ENCODE assay signal across 8 mouse cellular contexts in the genomic region with DNA sequence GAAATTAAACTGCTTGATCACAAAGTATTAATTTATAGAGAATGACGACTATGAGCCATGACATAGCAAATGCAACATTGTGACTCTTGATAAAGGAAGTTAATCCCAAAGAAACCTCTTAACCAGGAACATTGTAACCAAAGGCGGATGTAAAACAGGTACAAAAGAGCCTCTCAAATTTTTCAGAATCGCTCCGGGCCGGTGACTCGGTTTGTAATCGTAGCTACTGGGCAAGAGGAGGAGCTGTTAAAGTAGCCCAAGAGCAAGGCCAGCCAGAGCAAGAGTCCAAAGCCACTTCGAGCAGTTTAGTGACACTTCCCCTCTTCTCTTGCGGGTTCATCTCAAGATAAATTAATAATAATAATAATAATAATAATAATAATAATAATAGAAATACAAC. TPM values are rescaled to one million over a fixed set of nuclear protein-coding genes. Genes with fewer than 3 reads are reported as not detected.
DNase-seq lines count a peak whose midpoint lies in the region; ATAC-seq and TF ChIP-seq lines count a peak whose summit lies in the region.

No protein-coding gene starts in this region.

- 9% methylated on average over 9 of the region's 9 CpGs for WGBS in lung, embryonic 14.5 days
- 11% methylated on average over 9 of the region's 9 CpGs for WGBS in stomach, postnatal 0 days

- ATAC-seq in lung, embryonic 14.5 days (ENCODE audit: insufficient read depth), result no peak
- no peak for ATAC-seq in stomach, postnatal 0 days (ENCODE audit: low FRiP score, low TSS enrichment)

- peak overlapping the region; percentile 69 for H3K27ac ChIP-seq in lung, embryonic 14.5 days (ENCODE audit: low read depth)
- H3K27ac ChIP-seq in stomach, postnatal 0 days (replicated peaks), result peak overlapping the region; percentile 98; the same call in 1 of the 2 replicates

- no peaks in the 10 kb centered on the region for H3K27me3 ChIP-seq in lung, embryonic 14.5 days (ENCODE audit: insufficient read depth, low read length)
- no peaks in the 10 kb centered on the region for H3K27me3 ChIP-seq in stomach, postnatal 0 days (ENCODE audit: control insufficient read depth, insufficient read depth, low read length)

- H3K4me1 ChIP-seq in lung, embryonic 14.5 days (ENCODE audit: insufficient read depth), result peaks cover 7% of the 10 kb centered on the region; the same call in 1 of the 2 replicates
- H3K4me1 ChIP-seq in stomach, postnatal 0 days (replicated peaks; ENCODE audit: control insufficient read depth, insufficient read depth), result peaks cover 3% of the 10 kb centered on the region; the same call in 1 of the 2 replicates

- H3K9me3 ChIP-seq in lung, embryonic 14.5 days (ENCODE audit: low read depth, low read length), result no peaks in the 10 kb centered on the region
- H3K9me3 ChIP-seq in stomach, postnatal 0 days (ENCODE audit: control insufficient read depth, low read length), result no peaks in the 10 kb centered on the region

- peak overlapping the region; percentile 80 for H3K4me2 ChIP-seq in lung, embryonic 14.5 days
- peak overlapping the region; percentile 72 for H3K4me2 ChIP-seq in stomach, postnatal 0 days (replicated peaks; ENCODE audit: low read depth)

- no peak for TF ChIP-seq CTCF in lung, embryonic 14.5 days (IDR thresholded peaks at IDR 0.05; ENCODE audit: low read depth)
- TF ChIP-seq CTCF in stomach, postnatal 0 days (IDR thresholded peaks at IDR 0.05; ENCODE audit: low read depth), result no peak

- H3K36me3 ChIP-seq in lung, embryonic 14.5 days (ENCODE audit: insufficient read depth), result no peaks in the 10 kb centered on the region
- no peaks in the 10 kb centered on the region for H3K36me3 ChIP-seq in stomach, postnatal 0 days (ENCODE audit: control insufficient read depth, insufficient read depth, low read length)

- H3K4me3 ChIP-seq in lung, embryonic 14.5 days (ENCODE audit: low read depth, low read length), result peak overlapping the region; percentile 94
- peak overlapping the region; percentile 92 for H3K4me3 ChIP-seq in stomach, postnatal 0 days (ENCODE audit: low read depth, low read length)

- peak; percentile 8 to 20 for DNase-seq in lung, adult 18-20 months
- no peak for DNase-seq in lung, postnatal 14 days
- peak; percentile 53 for DNase-seq in embryo, embryonic 10.5 days (ENCODE audit: low spot score)
- DNase-seq in hindlimb bud, embryonic 11.5 days (ENCODE audit: extremely low spot score, low read depth, low spot score), result peak; percentile 16
- DNase-seq in lung, embryonic 14.5 days, result peak; percentile 27
- peak; percentile 20 for DNase-seq in stomach, postnatal 0 days (ENCODE audit: low spot score)
- DNase-seq in right cerebral cortex, postnatal 4 days, result no peak
- no peak for DNase-seq in layer of hippocampus, adult 11-12 months (ENCODE audit: low spot score)

- peak overlapping the region; percentile 54 for H3K9ac ChIP-seq in lung, embryonic 14.5 days
- H3K9ac ChIP-seq in stomach, postnatal 0 days (ENCODE audit: low read length), result peak overlapping the region; percentile 97

- TF ChIP-seq EP300 in stomach, postnatal 0 days (optimal IDR thresholded peaks at IDR 0.05), result no peak

RNA-seq across cellular contexts. Expression of a gene that starts 0.8 kb away (rescaled TPM):
- 41.2 and 43.3 TPM in 2 replicates for polyA plus RNA-seq in lung, embryonic 14.5 days (2014; fragmentation: Nextera tagmentation; extraction: Ambion mirVana)
- polyA plus RNA-seq in stomach, postnatal 0 days (2015; fragmentation: Nextera tagmentation; extraction: Ambion mirVana), result 20.5 and 21.8 TPM in 2 replicates

Comparison
In these comparisons a context has a peak if more than half of its experiments do, and no peak if none do; other contexts are left out.
1. DNase-seq: peak in lung, adult 18-20 months (2 of 2), embryo, embryonic 10.5 days (single experiment), hindlimb bud, embryonic 11.5 days (single experiment), lung, embryonic 14.5 days (single experiment) and stomach, postnatal 0 days (single experiment); none in lung, postnatal 14 days (single experiment), right cerebral cortex, postnatal 4 days (single experiment) and layer of hippocampus, adult 11-12 months (single experiment).